Mouse (Mus musculus) erythroblast, adult 5-6 weeks (primary cell): ENCODE data around the gene Simc1. TPM values are rescaled to one million over a fixed set of nuclear protein-coding genes. Genes with fewer than 3 reads are reported as not detected.

Experiments used
- ATAC-seq: replicated peaks from 2 replicates; pipeline ENCODE4 v1.8.0; 2016; ENCODE audit warnings: moderate number of reproducible peaks, mild to moderate bottlenecking, moderate TSS enrichment, inconsistent platforms; ENCODE audit not compliant: poor library complexity, low FRiP score, severe bottlenecking
- total RNA-seq, 2 experiments: library from RNA; stranded (forward) in 1 of 2; stranded (reverse) in 1 of 2; fragments of 150-400 nt in 1 of 2; fragments of 200-764, 138-1000 nt in 1 of 2; gene quantifications; 2 replicates each; pipeline versions ENCODE4 v1.2.3 to v1.2.4; 2015 to 2017; ENCODE audit warnings: low replicate concordance in 2 of 2

Simc1 gene
- total RNA-seq, 2 experiments from 2014 or later, result 1.2 TPM; not detected in 1

GRCm38 (mm10) chr13:54577652-54578507, 74.3 kb downstream of the Simc1 start:
- no peak for ATAC-seq

- ATAC-seq, result no peak
Measured at GRCm38 (mm10) chr13:54581385-54581784, 77.8 kb downstream of the Simc1 start.

GRCm38 (mm10) chr13:54582126-54582525, 78.5 kb downstream of the Simc1 start:
- ATAC-seq, result no peak

DNA sequence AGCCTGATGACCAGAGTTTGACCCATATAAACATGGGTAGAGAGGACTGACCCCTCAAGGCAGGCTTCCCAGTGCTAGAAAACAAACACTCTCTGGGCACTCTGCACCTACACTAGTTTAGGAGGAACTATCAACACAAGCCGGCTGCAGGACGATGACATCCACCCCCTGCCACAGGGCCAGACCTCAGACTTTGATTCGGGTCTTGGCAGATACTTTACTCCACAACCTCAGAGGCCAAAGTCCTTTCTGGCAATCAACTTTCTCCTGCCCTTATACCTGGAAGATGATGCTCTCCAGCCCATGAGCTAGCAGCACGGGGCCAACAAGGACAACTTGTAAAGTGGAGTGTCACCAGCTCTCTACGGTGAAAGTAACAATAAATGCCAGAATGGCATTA, 79.3 kb downstream of the Simc1 start:
- ATAC-seq, result no peak

GRCm38 (mm10) chr13:54585831-54586230, 82.3 kb downstream of the Simc1 start:
- no peak for ATAC-seq

- ATAC-seq, result peak; percentile 29
Measured at GRCm38 (mm10) chr13:54589414-54589995, 85.9 kb downstream of the Simc1 start.

GRCm38 (mm10) chr13:54589996-54590951, 86.7 kb downstream of the Simc1 start, which contains the start of the genes Nop16 and Higd2a:
Nop16 (minus strand) TSS chr13:54590090.
Higd2a (plus strand) TSS chr13:54590207.
- peak; percentile 96 for ATAC-seq

- ATAC-seq, result no peak
Measured at GRCm38 (mm10) chr13:54591776-54592356, 88.3 kb downstream of the Simc1 start.

DNA sequence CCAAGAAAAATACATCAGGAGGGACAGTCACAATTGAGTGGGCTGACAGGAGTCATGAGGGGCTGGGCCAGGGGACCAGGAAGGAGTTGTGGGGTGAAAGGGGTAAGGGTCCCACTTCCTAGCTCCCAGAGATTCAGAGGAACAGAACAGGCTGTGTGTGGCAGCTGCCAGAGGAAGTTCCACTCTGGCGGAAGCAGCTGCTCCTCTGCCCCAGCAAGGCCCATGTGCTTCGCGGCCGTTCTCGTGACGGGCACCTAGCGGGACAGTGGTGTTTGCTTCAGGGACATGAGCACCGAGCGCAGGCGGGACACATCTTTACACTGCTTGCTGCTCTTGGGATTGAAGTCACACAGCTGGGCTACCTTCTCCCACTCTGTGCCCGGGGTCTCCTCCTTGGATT, 90.0 kb downstream of the Simc1 start:
- no peak for ATAC-seq

DNA sequence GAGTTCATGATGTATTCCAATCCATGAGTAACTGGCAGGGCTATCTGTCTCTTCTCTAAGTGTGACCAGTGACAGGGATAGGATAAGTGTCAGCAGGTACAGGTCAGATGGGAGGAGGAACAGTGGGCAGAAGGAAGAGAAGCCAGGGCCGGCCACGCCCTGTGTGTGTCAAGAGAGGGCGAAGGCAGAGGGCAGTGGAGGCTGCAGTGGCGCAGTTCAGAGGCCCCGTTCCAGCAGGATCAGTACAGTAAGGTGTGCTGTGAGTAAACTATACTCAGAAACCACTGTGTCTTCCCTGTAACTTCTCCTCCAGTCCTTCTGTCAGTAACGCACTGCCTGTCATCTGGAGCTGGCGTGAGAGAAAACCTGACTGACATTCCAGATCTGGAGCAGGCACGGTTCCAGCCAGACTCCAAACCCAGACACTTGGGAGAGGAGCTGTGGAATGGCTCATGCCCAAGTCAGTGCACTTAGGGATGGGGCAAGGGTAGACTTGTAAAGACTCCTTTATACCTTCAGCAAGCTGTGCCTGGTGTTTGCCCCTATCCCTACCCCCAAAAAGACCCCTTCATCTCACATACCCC, 92.6 kb downstream of the Simc1 start:
- ATAC-seq, result no peak

DNA sequence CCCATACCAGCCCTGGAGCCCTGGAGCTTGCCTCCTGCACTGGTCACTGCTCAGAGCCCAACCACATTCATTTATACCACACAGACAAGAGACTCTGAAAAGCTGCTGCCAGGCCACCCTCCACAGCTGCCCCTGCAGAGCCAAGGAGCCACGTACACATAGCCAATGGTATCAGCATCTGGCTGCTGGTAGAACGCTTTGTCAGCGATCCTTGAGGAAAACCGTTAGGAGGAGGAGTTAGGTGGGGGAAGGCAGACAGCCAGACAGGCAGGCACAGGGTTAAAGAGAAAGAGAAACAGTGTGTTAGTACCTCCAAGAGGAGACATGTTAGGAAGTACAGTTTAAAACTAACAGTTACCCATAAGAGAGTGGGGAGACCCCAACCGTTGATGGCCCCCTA, 93.3 kb downstream of the Simc1 start:
- no peak for ATAC-seq

DNA sequence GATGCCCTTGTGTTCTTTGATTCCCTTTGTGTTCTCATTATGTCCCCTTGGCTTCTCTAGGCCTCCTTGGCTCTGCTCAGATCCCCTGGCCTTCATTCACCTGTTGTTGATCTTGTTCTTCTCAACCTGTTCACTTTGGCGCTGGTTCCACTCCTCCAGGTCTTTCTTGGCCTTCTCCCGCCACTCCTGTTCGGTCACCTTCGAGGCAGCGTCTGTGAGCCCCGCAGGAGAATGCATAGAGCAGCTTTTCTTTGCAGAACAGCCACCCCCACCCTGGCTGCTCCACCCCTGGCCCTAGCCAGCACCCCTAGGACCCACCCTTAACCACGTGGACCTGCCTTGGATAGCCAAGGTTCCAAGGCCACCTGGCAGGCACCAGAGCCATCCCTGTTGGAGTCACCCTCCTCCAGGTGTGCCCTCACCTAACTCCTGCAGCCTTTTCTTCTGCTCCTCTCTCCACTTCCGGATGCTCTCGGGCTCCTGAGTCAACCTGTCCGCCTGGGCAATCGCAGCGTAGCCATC, 95.1 kb downstream of the Simc1 start:
- no peak for ATAC-seq

Other genes with a start within 250 kb of the Simc1 start
- not detected in 2 replicates for gene Cplx2, start 132.4 kb upstream of the Simc1 start, total RNA-seq (2015; ENCODE audit: low replicate concordance)
- gene Cplx2, start 132.4 kb upstream of the Simc1 start, total RNA-seq (2017; ENCODE audit: low replicate concordance), result 0.34 TPM in 1 of 2 replicates, not detected in the other
- 3.6 and 6.7 TPM in 2 replicates for gene Thoc3, start 34.9 kb upstream of the Simc1 start, total RNA-seq (2015; ENCODE audit: low replicate concordance)
- 5.7 and 9.3 TPM in 2 replicates for gene Thoc3, start 34.9 kb upstream of the Simc1 start, total RNA-seq (2017; ENCODE audit: low replicate concordance)
- 27.0 and 28.1 TPM in 2 replicates for gene 4833439L19Rik, start 61.7 kb downstream of the Simc1 start, total RNA-seq (2015; ENCODE audit: low replicate concordance)
- gene 4833439L19Rik, start 61.7 kb downstream of the Simc1 start, total RNA-seq (2017; ENCODE audit: low replicate concordance), result 24.6 and 37.1 TPM in 2 replicates
- 1.3 and 2.9 TPM in 2 replicates for gene Arl10, start 71.2 kb downstream of the Simc1 start, total RNA-seq (2015; ENCODE audit: low replicate concordance)
- gene Arl10, start 71.2 kb downstream of the Simc1 start, total RNA-seq (2017; ENCODE audit: low replicate concordance), result 0.51 TPM in 1 of 2 replicates, not detected in the other
- gene Nop16, start 86.3 kb downstream of the Simc1 start, total RNA-seq (2015; ENCODE audit: low replicate concordance), result 13.6 and 13.8 TPM in 2 replicates
- gene Nop16, start 86.3 kb downstream of the Simc1 start, total RNA-seq (2017; ENCODE audit: low replicate concordance), result 6.3 and 12.1 TPM in 2 replicates
- 32.1 and 54.3 TPM in 2 replicates for gene Higd2a, start 86.4 kb downstream of the Simc1 start, total RNA-seq (2015; ENCODE audit: low replicate concordance)
- 8.4 and 17.1 TPM in 2 replicates for gene Higd2a, start 86.4 kb downstream of the Simc1 start, total RNA-seq (2017; ENCODE audit: low replicate concordance)
- gene Cltb, start 107.6 kb downstream of the Simc1 start, total RNA-seq (2015; ENCODE audit: low replicate concordance), result 0.96 TPM in 1 of 2 replicates, not detected in the other
- 3.7 and 10.0 TPM in 2 replicates for gene Cltb, start 107.6 kb downstream of the Simc1 start, total RNA-seq (2017; ENCODE audit: low replicate concordance)
- 14.6 and 35.7 TPM in 2 replicates for gene Faf2, start 118.0 kb downstream of the Simc1 start, total RNA-seq (2015; ENCODE audit: low replicate concordance)
- 15.3 and 18.4 TPM in 2 replicates for gene Faf2, start 118.0 kb downstream of the Simc1 start, total RNA-seq (2017; ENCODE audit: low replicate concordance)
- gene Rnf44, start 190.1 kb downstream of the Simc1 start, total RNA-seq (2015; ENCODE audit: low replicate concordance), result 31.3 and 33.0 TPM in 2 replicates
- 9.9 and 30.5 TPM in 2 replicates for gene Rnf44, start 190.1 kb downstream of the Simc1 start, total RNA-seq (2017; ENCODE audit: low replicate concordance)
- not detected in 2 replicates for gene Cdhr2, start 197.7 kb downstream of the Simc1 start, total RNA-seq (2015; ENCODE audit: low replicate concordance)
- not detected in 2 replicates for gene Cdhr2, start 197.7 kb downstream of the Simc1 start, total RNA-seq (2017; ENCODE audit: low replicate concordance)
- gene Gprin1, start 246.1 kb downstream of the Simc1 start, total RNA-seq (2015; ENCODE audit: low replicate concordance), result not detected in 2 replicates
- gene Gprin1, start 246.1 kb downstream of the Simc1 start, total RNA-seq (2017; ENCODE audit: low replicate concordance), result not detected in 2 replicates